Mouse (Mus musculus) intestine, embryonic 14.5 days (tissue): Measurements from ENCODE around the gene Myadm. TPM values are rescaled to one million over a fixed set of nuclear protein-coding genes. Genes with fewer than 3 reads are reported as not detected.

ENCODE experiments used
- ATAC-seq: fragments of 200-750 bp; cut with Nextera tagmentation; replicated peaks from 2 replicates; pipeline ENCODE4 v1.8.0; 2017; ENCODE audit warnings: low read depth, moderate number of reproducible peaks, moderate TSS enrichment, moderate library complexity; ENCODE audit not compliant: low FRiP score, low TSS enrichment
- DNase-seq: peaks from one replicate; pipeline ENCODE4 v3.0.0-alpha.2; 2018; ENCODE audit warnings: low spot score
- H3K27ac ChIP-seq: fragments of 300-500 bp; sonication (generic); 2 replicates; pipeline ENCODE4 v1.5.1; 2014; ENCODE audit warnings: low read depth, mild to moderate bottlenecking, control low read depth
- H3K27me3 ChIP-seq: fragments of 300-500 bp; sonication (generic); replicated peaks from 2 replicates; pipeline ENCODE4 v1.6.1; 2014; ENCODE audit warnings: low read length, control low read depth; ENCODE audit not compliant: control insufficient read depth, insufficient read depth
- H3K36me3 ChIP-seq: fragments of 300-500 bp; sonication (generic); 2 replicates; pipeline ENCODE4 v1.6.1; 2014; ENCODE audit warnings: low read length, control low read depth; ENCODE audit not compliant: control insufficient read depth, insufficient read depth
- H3K4me1 ChIP-seq: fragments of 300-500 bp; sonication (generic); replicated peaks from 2 replicates; pipeline ENCODE4 v1.6.1; 2014; ENCODE audit warnings: low read length, control low read depth, mixed read lengths; ENCODE audit not compliant: control insufficient read depth, insufficient read depth
- H3K4me2 ChIP-seq: fragments of 300-500 bp; sonication (generic); 2 replicates; pipeline ENCODE4 v1.6.1; 2014; ENCODE audit warnings: low read length
- H3K4me3 ChIP-seq: fragments of 300-500 bp; sonication (generic); 2 replicates; pipeline ENCODE4 v1.5.1; 2014; ENCODE audit warnings: low read depth, low read length, control low read depth, mixed read lengths
- H3K9ac ChIP-seq: fragments of 300-500 bp; sonication (generic); 2 replicates; pipeline ENCODE4 v1.6.1; 2014; ENCODE audit warnings: mild to moderate bottlenecking, low read length
- H3K9me3 ChIP-seq: fragments of 300-500 bp; sonication (generic); 2 replicates; pipeline ENCODE4 v1.6.1; 2016; ENCODE audit warnings: low read length, control low read depth; ENCODE audit not compliant: control insufficient read depth
- WGBS: fragments of 180-500 bp; shearing (Covaris S2); extraction: QIAGEN DNeasy Blood & Tissue Kit; methylation state at CpG from one replicate; pipeline ENCODE4 v1.1.7; 2014; 5-methylcytosine and 5-hydroxymethylcytosine counted together
- polyA plus RNA-seq: library from polyadenylated mRNA; unstranded; fragments of >200 nt; fragmentation: Nextera tagmentation; extraction: Ambion mirVana; gene quantifications from 2 replicates; pipeline ENCODE4 v1.2.1, GENCODE M21; 2014

The Myadm gene
- polyA plus RNA-seq, 1 experiment from 2014 or later, result 182 TPM

GRCm38 (mm10) chr7:3332619-3333521 is 44.0 kb downstream of the Myadm start, which contains the start of gene Cacng7:
TSS of gene Cacng7 (plus strand) at chr7:3332955.
- DNase-seq (peak; percentile 82), ATAC-seq (peak; percentile 48; the same call in 1 of the 2 replicates)
- peak within 1 kb of the TSS; percentile 72 for H3K9ac ChIP-seq
- 1% methylated on average over 65 of the region's 65 CpGs for WGBS
- H3K9me3 ChIP-seq, result no peaks in the 10 kb centered on the region
- H3K27me3 ChIP-seq, result no peaks in the 10 kb centered on the region; the same call in 1 of the 2 replicates
- H3K4me1 ChIP-seq, result peaks cover 16% of the 10 kb centered on the region; the same call in 1 of the 2 replicates
- no peaks in the 10 kb centered on the region for H3K36me3 ChIP-seq
- peak within 1 kb of the TSS; percentile 60 for H3K4me3 ChIP-seq
- H3K4me2 ChIP-seq, result peak within 1 kb of the TSS; percentile 67
- peak within 1 kb of the TSS; percentile 83 for H3K27ac ChIP-seq

- Histone ChIP-seq H3K9ac (peak overlapping the region; percentile 72), H3K27me3 (no peaks in the 10 kb centered on the region; the same call in 1 of the 2 replicates), H3K27ac (peak overlapping the region; percentile 83), H3K36me3 (no peaks in the 10 kb centered on the region), H3K9me3 (no peaks in the 10 kb centered on the region), H3K4me3 (peak overlapping the region; percentile 60), H3K4me2 (peak overlapping the region; percentile 67), H3K4me1 (peaks cover 16% of the 10 kb centered on the region; the same call in 1 of the 2 replicates)
- DNase-seq (no peak), ATAC-seq (no peak)
- 8% methylated on average over 5 of the region's 5 CpGs for WGBS
These were observed 44.7 kb downstream of the Myadm start for GRCm38 (mm10) chr7:3333542-3333941.

GRCm38 (mm10) chr7:3336412-3336811 is 47.5 kb downstream of the Myadm start:
- no peak overlapping the region for H3K4me3 ChIP-seq

GRCm38 (mm10) chr7:3338286-3338935 is 49.5 kb downstream of the Myadm start:
- Histone ChIP-seq H3K27me3 (no peaks in the 10 kb centered on the region; the same call in 1 of the 2 replicates), H3K9me3 (no peaks in the 10 kb centered on the region), H3K4me3 (no peak overlapping the region), H3K36me3 (peaks cover 29% of the 10 kb centered on the region), H3K4me2 (no peak overlapping the region), H3K9ac (no peak overlapping the region), H3K4me1 (peaks cover 4% of the 10 kb centered on the region; the same call in 1 of the 2 replicates), H3K27ac (no peak overlapping the region)
- ATAC-seq (no peak), DNase-seq (no peak)
- WGBS, result 65% methylated on average over 11 of the region's 11 CpGs

More at GRCm38 (mm10) chr7:3336412-3336811, 47.5 kb downstream of the Myadm start:
- DNase-seq (no peak), ATAC-seq (no peak)
- Histone ChIP-seq H3K36me3 (peaks cover 19% of the 10 kb centered on the region), H3K9me3 (no peaks in the 10 kb centered on the region), H3K9ac (no peak overlapping the region), H3K27ac (no peak overlapping the region), H3K4me2 (no peak overlapping the region), H3K27me3 (no peaks in the 10 kb centered on the region; the same call in 1 of the 2 replicates), H3K4me1 (peaks cover 5% of the 10 kb centered on the region; the same call in 1 of the 2 replicates)
- WGBS, result 70% methylated on average over 17 of the region's 17 CpGs

GRCm38 (mm10) chr7:3339010-3339409 is 50.1 kb downstream of the Myadm start:
- whole genome bisulfite sequencing, result 89% methylated on average over 11 of the region's 11 CpGs

GRCm38 (mm10) chr7:3343861-3344260 is 55.0 kb downstream of the Myadm start:
- no peaks in the 10 kb centered on the region for H3K27me3 ChIP-seq
- no peaks in the 10 kb centered on the region for H3K4me1 ChIP-seq
- no peak overlapping the region for H3K4me2 ChIP-seq
- no peak overlapping the region for H3K9ac ChIP-seq
- H3K9me3 ChIP-seq, result no peaks in the 10 kb centered on the region
- H3K36me3 ChIP-seq, result peaks cover 56% of the 10 kb centered on the region
- ATAC-seq, result no peak
- DNase-seq, result no peak
- 91% methylated on average over 3 of the region's 3 CpGs for WGBS
- no peak overlapping the region for H3K27ac ChIP-seq
- H3K4me3 ChIP-seq, result no peak overlapping the region

More at GRCm38 (mm10) chr7:3339010-3339409, 50.1 kb downstream of the Myadm start:
- Histone ChIP-seq H3K9ac (no peak overlapping the region), H3K9me3 (no peaks in the 10 kb centered on the region), H3K4me3 (no peak overlapping the region), H3K27ac (no peak overlapping the region), H3K27me3 (no peaks in the 10 kb centered on the region; the same call in 1 of the 2 replicates), H3K4me1 (no peaks in the 10 kb centered on the region; the same call in 1 of the 2 replicates), H3K36me3 (peaks cover 30% of the 10 kb centered on the region), H3K4me2 (no peak overlapping the region)
- no peak for ATAC-seq
- no peak for DNase-seq

- no peak overlapping the region for H3K4me2 ChIP-seq
- 87% methylated on average over 3 of the region's 3 CpGs for WGBS
- no peaks in the 10 kb centered on the region for H3K27me3 ChIP-seq
- no peak for DNase-seq
- no peak overlapping the region for H3K4me3 ChIP-seq
- peaks cover 63% of the 10 kb centered on the region for H3K36me3 ChIP-seq
- H3K9me3 ChIP-seq, result no peaks in the 10 kb centered on the region
- no peak overlapping the region for H3K9ac ChIP-seq
- H3K27ac ChIP-seq, result no peak overlapping the region
- ATAC-seq, result no peak
- H3K4me1 ChIP-seq, result no peaks in the 10 kb centered on the region
These were observed 56.4 kb downstream of the Myadm start for GRCm38 (mm10) chr7:3345301-3345700.

GRCm38 (mm10) chr7:3347366-3348287 is 58.7 kb downstream of the Myadm start:
- H3K4me1 ChIP-seq, result no peaks in the 10 kb centered on the region
- H3K27ac ChIP-seq, result no peak overlapping the region
- WGBS, result 65% methylated on average over 20 of the region's 20 CpGs
- H3K27me3 ChIP-seq, result no peaks in the 10 kb centered on the region
- DNase-seq (no peak), ATAC-seq (no peak)
- H3K9ac ChIP-seq, result no peak overlapping the region
- no peak overlapping the region for H3K4me2 ChIP-seq
- H3K4me3 ChIP-seq, result no peak overlapping the region
- H3K36me3 ChIP-seq, result peaks cover 57% of the 10 kb centered on the region
- H3K9me3 ChIP-seq, result no peaks in the 10 kb centered on the region
